Mouse (Mus musculus) bone marrow macrophage, adult 2 months (primary cell): ENCODE data around the gene Ube2e1. TPM values are rescaled to one million over a fixed set of nuclear protein-coding genes. Genes with fewer than 3 reads are reported as not detected.

Source experiments
- H3K27ac ChIP-seq: 2 replicates; pipeline ENCODE4 v1.5.1; 2012; ENCODE audit warnings: low read depth, low read length; ENCODE audit not compliant: insufficient read depth
- H3K4me1 ChIP-seq: 2 replicates; pipeline ENCODE4 v1.6.1; 2012; ENCODE audit warnings: low read length; ENCODE audit not compliant: control insufficient read depth, insufficient read depth
- H3K4me3 ChIP-seq: 2 replicates; pipeline ENCODE4 v1.5.1; 2012; ENCODE audit warnings: mild to moderate bottlenecking, low read length, moderate library complexity; ENCODE audit not compliant: insufficient read depth
- CTCF ChIP-seq: IDR thresholded peaks from 2 replicates; pipeline ENCODE4 v1.5.1; 2012; ENCODE audit warnings: low read depth, mild to moderate bottlenecking, low read length, moderate library complexity
- POLR2A ChIP-seq: IDR thresholded peaks from 2 replicates; pipeline ENCODE4 v1.6.1; 2012; ENCODE audit warnings: mild to moderate bottlenecking, low read depth, low read length, borderline replicate concordance
- polyA plus RNA-seq: library from polyadenylated mRNA; stranded (reverse); fragments of >200 nt; gene quantifications from 2 replicates; pipeline ENCODE4 v1.2.4, GENCODE M21; 2012; ENCODE audit not compliant: missing spikeins, insufficient read depth, insufficient read length

Gene Ube2e1
- polyA plus RNA-seq, 1 experiment, result 66.5 TPM

GRCm38 (mm10) chr14:18355514-18356190 lies 24.0 kb upstream of the Ube2e1 start:
- no peak overlapping the region for H3K27ac ChIP-seq
- H3K4me3 ChIP-seq, result no peak overlapping the region
- H3K4me1 ChIP-seq, result no peaks in the 10 kb centered on the region
- TF ChIP-seq CTCF (no peak), POLR2A (no peak)

GRCm38 (mm10) chr14:18353525-18353924 lies 21.9 kb upstream of the Ube2e1 start:
- Histone ChIP-seq H3K27ac (no peak overlapping the region), H3K4me1 (no peaks in the 10 kb centered on the region), H3K4me3 (no peak overlapping the region)
- TF ChIP-seq CTCF, result no peak
- TF ChIP-seq POLR2A, result no peak

- Histone ChIP-seq H3K27ac (no peak overlapping the region), H3K4me1 (no peaks in the 10 kb centered on the region), H3K4me3 (no peak overlapping the region)
- TF ChIP-seq POLR2A (no peak), CTCF (no peak)
Measured at GRCm38 (mm10) chr14:18352934-18353333, 21.3 kb upstream of the Ube2e1 start.

GRCm38 (mm10) chr14:18350680-18351079 lies 19.0 kb upstream of the Ube2e1 start:
- Histone ChIP-seq H3K4me1 (no peaks in the 10 kb centered on the region), H3K27ac (no peak overlapping the region), H3K4me3 (no peak overlapping the region)
- TF ChIP-seq CTCF (no peak), POLR2A (no peak)

GRCm38 (mm10) chr14:18349871-18350270 lies 18.2 kb upstream of the Ube2e1 start:
- Histone ChIP-seq H3K4me3 (no peak overlapping the region), H3K27ac (no peak overlapping the region), H3K4me1 (no peaks in the 10 kb centered on the region)
- TF ChIP-seq POLR2A (no peak), CTCF (no peak)

GRCm38 (mm10) chr14:18343589-18343988 lies 11.9 kb upstream of the Ube2e1 start:
- Histone ChIP-seq H3K4me3 (no peak overlapping the region), H3K27ac (no peak overlapping the region), H3K4me1 (no peaks in the 10 kb centered on the region)
- TF ChIP-seq CTCF (no peak), POLR2A (no peak)

GRCm38 (mm10) chr14:18342749-18343148 lies 11.1 kb upstream of the Ube2e1 start:
- Histone ChIP-seq H3K27ac (no peak overlapping the region), H3K4me3 (no peak overlapping the region), H3K4me1 (no peaks in the 10 kb centered on the region)
- no peak for TF ChIP-seq POLR2A
- TF ChIP-seq CTCF, result no peak

GRCm38 (mm10) chr14:18341088-18341487 lies 9.4 kb upstream of the Ube2e1 start:
- H3K4me1 ChIP-seq, result no peaks in the 10 kb centered on the region
- H3K4me3 ChIP-seq, result no peak overlapping the region
- no peak overlapping the region for H3K27ac ChIP-seq
- TF ChIP-seq CTCF (no peak), POLR2A (no peak)

GRCm38 (mm10) chr14:18336106-18336505 lies 4.4 kb upstream of the Ube2e1 start:
- TF ChIP-seq CTCF (no peak), POLR2A (no peak)

GRCm38 (mm10) chr14:18330789-18331692 lies 618 bp downstream of the Ube2e1 start:
- no peak for TF ChIP-seq CTCF
- no peak for TF ChIP-seq POLR2A
- peak overlapping the region; percentile 20; the same call in 1 of the 2 replicates for H3K27ac ChIP-seq
- peaks cover 5% of the 10 kb centered on the region; the same call in 1 of the 2 replicates for H3K4me1 ChIP-seq
- H3K4me3 ChIP-seq, result peak overlapping the region; percentile 91

More at GRCm38 (mm10) chr14:18336106-18336505, 4.4 kb upstream of the Ube2e1 start:
- no peak overlapping the region for H3K27ac ChIP-seq
- H3K4me3 ChIP-seq, result no peak overlapping the region
- no peaks in the 10 kb centered on the region for H3K4me1 ChIP-seq
